Mouse (Mus musculus): Measurements from ENCODE around the gene Abcb8. TPM values are rescaled to one million over a fixed set of nuclear protein-coding genes. Genes with fewer than 3 reads are reported as not detected.

Abcb8 gene
- total and polyA plus RNA-seq, 2 experiments from 2014 or later: 44.6 to 64.1 TPM

DNA sequence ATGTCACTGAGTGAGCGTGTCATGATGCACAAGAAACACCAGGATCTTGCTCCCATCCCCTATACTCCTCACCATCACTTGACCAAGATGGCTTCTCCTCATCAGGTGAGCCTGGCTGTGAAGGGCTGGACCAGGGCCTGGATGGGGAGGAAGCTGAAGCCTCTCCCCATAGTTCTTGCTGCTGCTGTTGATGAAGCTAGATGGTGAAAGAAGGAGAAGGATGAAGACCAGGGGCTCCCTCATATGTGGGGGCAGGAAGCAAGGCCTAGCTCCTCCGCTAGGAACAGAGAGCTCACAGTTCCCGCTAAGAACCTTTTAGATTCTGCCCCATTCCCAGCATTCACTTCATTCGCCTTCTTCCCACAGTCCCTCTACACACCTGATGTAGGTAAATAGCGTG is 8.1 kb upstream of the Abcb8 start:
- Histone ChIP-seq H3K4me3 (ENCODE audit: low read depth, low read length) (no peak overlapping the region), H3K4me2 (ENCODE audit: low read depth) (no peak overlapping the region), H3K9me3 (ENCODE audit: low read length) (no peaks in the 10 kb centered on the region), H3K4me1 (ENCODE audit: insufficient read depth) (peaks cover 28% of the 10 kb centered on the region), H3K36me3 (ENCODE audit: insufficient read depth) (no peaks in the 10 kb centered on the region), H3K27ac (ENCODE audit: low read depth, low read length) (no peak overlapping the region), H3K9ac (no peak overlapping the region), H3K27me3 (ENCODE audit: insufficient read depth, low read length) (0 out of 2 replicates have a peak, but pooled peaks cover 7% of the 10 kb centered on the region)
- no peak for DNase-seq
- no peak for ATAC-seq
- TF ChIP-seq CTCF (IDR thresholded peaks at IDR 0.05; ENCODE audit: low read depth): no peak
- WGBS: 92% methylated on average over 5 of the region's 5 CpGs

DNA sequence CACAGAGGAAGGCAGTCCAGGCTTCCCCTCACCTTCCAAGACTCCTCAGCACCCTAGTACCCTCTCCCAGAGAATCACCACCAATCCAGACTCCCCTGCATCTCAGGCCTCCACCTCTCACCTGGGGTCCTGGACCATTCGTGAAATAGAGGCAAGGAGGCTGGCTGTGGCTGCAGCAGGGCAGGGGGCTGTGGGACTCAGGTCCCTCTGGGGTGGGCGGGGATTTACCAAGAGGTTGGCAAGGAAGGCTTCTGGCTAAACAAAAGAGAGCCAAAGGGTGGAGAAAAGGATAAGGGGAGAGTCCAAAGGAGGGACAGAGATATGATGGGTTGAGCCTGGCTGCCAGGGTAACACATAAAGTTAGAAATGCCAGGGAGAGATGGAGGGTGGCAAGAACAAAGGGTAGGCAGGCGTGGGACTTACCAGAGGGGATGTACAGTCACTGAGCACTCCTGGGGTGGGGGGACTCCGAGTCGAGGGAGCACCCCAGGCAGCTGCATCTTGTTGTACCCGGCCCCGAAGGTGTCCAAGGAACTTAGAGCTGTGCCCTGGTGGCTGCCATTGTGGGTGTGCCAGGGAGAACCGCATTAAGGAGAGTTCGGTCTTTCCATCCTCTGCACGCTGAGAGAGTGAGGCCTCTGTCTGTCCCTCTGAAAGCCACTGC is 7.4 kb upstream of the Abcb8 start:
- no peaks in the 10 kb centered on the region for H3K9me3 ChIP-seq (ENCODE audit: low read length)
- 83% methylated on average over 10 of the region's 10 CpGs for WGBS
- no peaks in the 10 kb centered on the region for H3K36me3 ChIP-seq (ENCODE audit: insufficient read depth)
- peaks cover 28% of the 10 kb centered on the region for H3K4me1 ChIP-seq (ENCODE audit: insufficient read depth)
- H3K4me3 ChIP-seq (ENCODE audit: low read depth, low read length): no peak overlapping the region
- 0 out of 2 replicates have a peak, but pooled peaks cover 7% of the 10 kb centered on the region for H3K27me3 ChIP-seq (ENCODE audit: insufficient read depth, low read length)
- TF ChIP-seq CTCF (IDR thresholded peaks at IDR 0.05; ENCODE audit: low read depth): no peak
- no peak overlapping the region for H3K27ac ChIP-seq (ENCODE audit: low read depth, low read length)
- ATAC-seq (no peak), DNase-seq (no peak)
- no peak overlapping the region for H3K9ac ChIP-seq
- H3K4me2 ChIP-seq (ENCODE audit: low read depth): no peak overlapping the region

DNA sequence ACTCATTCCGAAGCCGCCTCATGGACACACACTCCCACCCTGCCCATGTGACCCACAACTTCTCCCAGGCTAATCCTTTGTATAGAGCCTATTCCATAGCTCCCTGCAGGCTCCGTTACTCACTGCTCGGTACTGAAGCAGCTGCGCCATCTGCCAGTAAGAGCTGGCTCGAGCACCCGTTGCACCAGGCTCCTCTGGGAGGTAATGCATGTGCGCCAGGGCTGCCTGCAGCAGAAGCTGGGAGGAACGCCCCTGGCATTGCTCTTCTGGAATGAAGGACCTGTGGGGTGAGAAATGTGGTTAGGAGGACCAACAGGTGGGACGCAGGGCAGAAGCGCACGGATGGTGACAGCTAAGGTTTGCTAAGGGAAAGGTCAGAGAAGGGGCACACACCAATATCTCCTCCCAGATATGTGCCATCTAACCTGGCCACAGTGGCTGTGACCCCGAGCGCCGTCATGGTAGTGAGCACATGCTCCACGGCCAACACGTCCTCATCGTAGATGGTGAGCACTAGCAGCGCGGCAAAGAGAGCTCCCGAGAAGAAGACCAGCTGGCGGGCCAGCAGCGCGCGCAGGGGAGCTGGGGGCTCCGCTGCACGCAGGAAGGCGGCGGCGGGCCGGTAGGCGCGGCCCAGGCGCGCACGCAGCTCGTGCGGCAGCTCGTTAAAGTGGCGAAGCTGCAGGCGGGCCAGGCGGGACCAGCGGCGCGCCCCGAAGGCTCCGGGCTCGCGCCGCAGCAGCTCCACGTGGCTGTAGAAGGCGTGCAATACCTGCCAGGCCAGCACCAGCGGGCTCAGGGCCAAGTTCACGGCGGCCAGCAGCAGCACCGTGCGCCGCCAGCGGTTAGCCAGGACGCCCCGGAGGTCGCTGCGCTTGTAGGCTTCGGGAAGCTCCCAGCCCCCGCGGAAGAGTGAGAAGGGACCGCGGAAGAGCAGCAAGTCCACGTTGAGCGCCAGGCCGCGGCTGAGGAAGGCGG is 5.9 kb upstream of the Abcb8 start:
- H3K4me3 ChIP-seq (ENCODE audit: low read depth, low read length): peak overlapping the region; percentile 51

DNA sequence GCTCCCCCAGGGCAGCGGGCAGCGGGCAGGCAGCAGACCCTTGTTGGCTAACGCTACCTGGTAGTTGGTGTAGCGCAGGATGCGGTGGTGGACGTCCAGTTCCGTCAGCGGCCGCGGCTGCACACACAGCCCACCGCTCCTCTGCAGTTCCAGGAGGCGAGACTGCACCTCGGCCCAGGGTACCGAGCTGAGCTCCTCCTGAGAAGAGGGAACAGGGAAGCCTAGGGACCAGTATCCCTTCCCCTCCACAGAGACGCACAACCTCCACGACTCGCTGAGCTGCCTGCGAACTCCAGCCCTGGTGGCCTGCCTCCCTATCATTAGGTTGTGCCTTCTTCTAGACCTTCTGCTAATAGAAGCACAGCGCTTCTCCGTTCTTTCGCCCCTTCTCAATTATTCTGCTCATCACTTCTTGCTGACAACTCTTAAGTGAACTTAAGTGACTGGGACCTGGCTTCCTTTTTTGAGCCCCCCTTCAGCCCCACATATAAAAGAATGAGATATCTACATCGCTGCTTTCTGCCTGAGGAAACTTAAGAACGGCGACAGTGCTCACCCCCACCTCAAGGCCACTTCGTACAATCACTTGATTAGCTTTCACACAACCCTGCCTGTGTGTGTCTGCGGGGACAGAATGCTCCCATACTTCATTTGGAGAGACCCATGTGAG is 5.1 kb upstream of the Abcb8 start:
- Histone ChIP-seq H3K9ac (peak overlapping the region; percentile 62), H3K27me3 (ENCODE audit: insufficient read depth, low read length) (0 out of 2 replicates have a peak, but pooled peaks cover 7% of the 10 kb centered on the region), H3K4me1 (ENCODE audit: insufficient read depth) (peaks cover 19% of the 10 kb centered on the region), H3K9me3 (ENCODE audit: low read length) (no peaks in the 10 kb centered on the region), H3K36me3 (ENCODE audit: insufficient read depth) (no peaks in the 10 kb centered on the region), H3K27ac (ENCODE audit: low read depth, low read length) (peak overlapping the region; percentile 54; the same call in 1 of the 2 replicates), H3K4me3 (ENCODE audit: low read depth, low read length) (peak overlapping the region; percentile 51), H3K4me2 (ENCODE audit: low read depth) (peak overlapping the region; percentile 98)
- TF ChIP-seq CTCF (IDR thresholded peaks at IDR 0.05; ENCODE audit: low read depth): no peak
- DNase-seq (peak; percentile 21), ATAC-seq (no peak)
- 26% methylated on average over 26 of the region's 26 CpGs for WGBS

More for the DNA sequence above, 5.9 kb upstream of the Abcb8 start:
- peak overlapping the region; percentile 54 for H3K27ac ChIP-seq (ENCODE audit: low read depth, low read length)
- no peaks in the 10 kb centered on the region for H3K9me3 ChIP-seq (ENCODE audit: low read length)
- 0 out of 2 replicates have a peak, but pooled peaks cover 7% of the 10 kb centered on the region for H3K27me3 ChIP-seq (ENCODE audit: insufficient read depth, low read length)
- no peaks in the 10 kb centered on the region for H3K36me3 ChIP-seq (ENCODE audit: insufficient read depth)
- ATAC-seq (peak; percentile 83), DNase-seq (peak; percentile 85)
- H3K4me1 ChIP-seq (ENCODE audit: insufficient read depth): peaks cover 25% of the 10 kb centered on the region
- peak overlapping the region; percentile 62 for H3K9ac ChIP-seq
- peak overlapping the region; percentile 98 for H3K4me2 ChIP-seq (ENCODE audit: low read depth)
- peak; percentile 68 for TF ChIP-seq CTCF (IDR thresholded peaks at IDR 0.05; ENCODE audit: low read depth)
- WGBS: 4% methylated on average over 73 of the region's 73 CpGs

DNA sequence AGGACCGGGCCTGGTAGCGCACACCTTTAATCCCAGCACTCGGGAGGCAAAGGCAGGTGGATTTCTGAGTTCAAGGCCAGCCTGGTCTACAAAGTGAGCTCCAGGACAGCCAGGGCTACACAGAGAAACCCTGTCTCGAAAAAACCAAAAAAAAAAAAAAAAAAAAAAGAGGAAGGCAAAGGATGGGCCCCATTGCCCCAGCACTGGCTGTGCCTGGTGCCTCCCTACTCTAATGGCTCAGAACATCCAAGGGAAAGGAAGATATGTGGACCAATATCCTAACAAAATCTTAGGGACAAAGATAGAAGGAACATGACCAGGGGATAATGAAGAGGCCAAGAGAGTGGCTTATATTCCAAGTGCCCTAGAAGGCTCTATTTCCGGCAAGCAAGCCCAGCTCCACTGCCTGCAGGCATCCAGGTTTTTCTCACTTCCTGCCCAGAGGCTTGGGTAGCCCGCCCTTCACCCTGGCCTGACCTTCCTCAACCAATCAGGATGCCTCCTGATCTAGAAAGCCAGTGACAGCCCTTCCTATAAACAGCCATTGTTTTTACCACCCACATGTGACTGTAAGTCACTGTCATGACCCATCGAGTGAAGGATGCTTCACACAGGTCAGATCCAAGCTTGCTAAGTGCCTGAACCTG is 4.3 kb upstream of the Abcb8 start:
- Histone ChIP-seq H3K4me3 (ENCODE audit: low read depth, low read length) (no peak overlapping the region), H3K27ac (ENCODE audit: low read depth, low read length) (no peak overlapping the region), H3K4me2 (ENCODE audit: low read depth) (no peak overlapping the region), H3K4me1 (ENCODE audit: insufficient read depth) (peaks cover 15% of the 10 kb centered on the region), H3K27me3 (ENCODE audit: insufficient read depth, low read length) (0 out of 2 replicates have a peak, but pooled peaks cover 7% of the 10 kb centered on the region), H3K9ac (no peak overlapping the region), H3K36me3 (ENCODE audit: insufficient read depth) (no peaks in the 10 kb centered on the region), H3K9me3 (ENCODE audit: low read length) (no peaks in the 10 kb centered on the region)
- TF ChIP-seq CTCF (IDR thresholded peaks at IDR 0.05; ENCODE audit: low read depth): no peak
- DNase-seq: no peak
- 58% methylated on average over 6 of the region's 7 CpGs for WGBS
- ATAC-seq: no peak

- no peak overlapping the region for H3K4me3 ChIP-seq (ENCODE audit: low read depth, low read length)
- H3K9me3 ChIP-seq (ENCODE audit: low read length): no peaks in the 10 kb centered on the region
- 73% methylated on average over 4 of the region's 4 CpGs for WGBS
- ATAC-seq (no peak), DNase-seq (no peak)
- H3K4me1 ChIP-seq (ENCODE audit: insufficient read depth): peaks cover 10% of the 10 kb centered on the region
- TF ChIP-seq CTCF (IDR thresholded peaks at IDR 0.05; ENCODE audit: low read depth): no peak
- 0 out of 2 replicates have a peak, but pooled peaks cover 7% of the 10 kb centered on the region for H3K27me3 ChIP-seq (ENCODE audit: insufficient read depth, low read length)
- no peaks in the 10 kb centered on the region for H3K36me3 ChIP-seq (ENCODE audit: insufficient read depth)
- no peak overlapping the region for H3K9ac ChIP-seq
- no peak overlapping the region for H3K27ac ChIP-seq (ENCODE audit: low read depth, low read length)
- H3K4me2 ChIP-seq (ENCODE audit: low read depth): no peak overlapping the region
Measured at GRCm38 (mm10) chr5:24389658-24390020, 3.8 kb upstream of the Abcb8 start.
